Mouse (Mus musculus) stomach, postnatal 0 days (tissue): ENCODE measurements around the gene Eif4g3. TPM values are rescaled to one million over a fixed set of nuclear protein-coding genes. Genes with fewer than 3 reads are reported as not detected.
A peak's percentile ranks its signal among the peaks of the same experiment; 100 is the strongest.

Source experiments
- ATAC-seq: fragments of 200-750 bp; cut with Nextera tagmentation; 2 replicates; pipeline ENCODE4 v1.8.0; 2017; ENCODE audit not compliant: low FRiP score, low TSS enrichment
- DNase-seq: peaks from one replicate; pipeline ENCODE4 v3.0.0-alpha.2; 2016; ENCODE audit warnings: low spot score
- H3K27ac ChIP-seq: fragments of 300-500 bp; sonication (generic); replicated peaks from 2 replicates; pipeline ENCODE4 v1.5.1; 2014; ENCODE audit warnings: mild to moderate bottlenecking, control low read depth
- H3K27me3 ChIP-seq: fragments of 300-500 bp; sonication (generic); 2 replicates; pipeline ENCODE4 v1.6.1; 2014; ENCODE audit warnings: low read length; ENCODE audit not compliant: control insufficient read depth, insufficient read depth
- H3K36me3 ChIP-seq: fragments of 300-500 bp; sonication (generic); 2 replicates; pipeline ENCODE4 v1.6.1; 2014; ENCODE audit warnings: low read length, mixed read lengths; ENCODE audit not compliant: control insufficient read depth, insufficient read depth
- H3K4me1 ChIP-seq: fragments of 300-500 bp; sonication (generic); replicated peaks from 2 replicates; pipeline ENCODE4 v1.6.1; 2014; ENCODE audit warnings: antibody characterized with exemption; ENCODE audit not compliant: control insufficient read depth, insufficient read depth
- H3K4me2 ChIP-seq: fragments of 300-500 bp; sonication (generic); replicated peaks from 2 replicates; pipeline ENCODE4 v1.6.1; 2014; ENCODE audit warnings: low read depth, mild to moderate bottlenecking, control low read depth, moderate library complexity
- H3K4me3 ChIP-seq: fragments of 300-500 bp; sonication (generic); 2 replicates; pipeline ENCODE4 v1.5.1; 2014; ENCODE audit warnings: low read depth, low read length, control low read depth
- H3K9ac ChIP-seq: fragments of 300-500 bp; sonication (generic); 2 replicates; pipeline ENCODE4 v1.6.1; 2014; ENCODE audit warnings: mild to moderate bottlenecking, low read length, control low read depth, mixed read lengths
- H3K9me3 ChIP-seq: fragments of 300-500 bp; sonication (generic); 2 replicates; pipeline ENCODE4 v1.6.1; 2016; ENCODE audit warnings: low read length; ENCODE audit not compliant: control insufficient read depth
- CTCF ChIP-seq: IDR thresholded peaks from 2 replicates; pipeline ENCODE4 v1.5.1; 2016; ENCODE audit warnings: antibody characterized with exemption, low read depth, mild to moderate bottlenecking, moderate library complexity
- EP300 ChIP-seq: optimal IDR thresholded peaks from 2 replicates; pipeline ENCODE3; 2016; ENCODE audit warnings: antibody characterized with exemption
- WGBS: fragments of 180-500 bp; shearing (Covaris S2); extraction: QIAGEN DNeasy Blood & Tissue Kit; methylation state at CpG from one replicate; pipeline ENCODE4 v1.1.7; 2014; 5-methylcytosine and 5-hydroxymethylcytosine counted together
- polyA plus RNA-seq: library from polyadenylated mRNA; unstranded; fragments of >200 nt; fragmentation: Nextera tagmentation; extraction: Ambion mirVana; gene quantifications from 2 replicates; pipeline ENCODE4 v1.2.1, GENCODE M21; 2015

Gene Eif4g3
- polyA plus RNA-seq, 1 experiment from 2014 or later, result 11.4 TPM

- no peak overlapping the region for H3K9ac ChIP-seq
- 0 out of 2 replicates have a peak, but pooled peaks have one; percentile 53 for ATAC-seq
- no peak for DNase-seq
- no peaks in the 10 kb centered on the region for H3K9me3 ChIP-seq
- no peak overlapping the region for H3K27ac ChIP-seq
- no peak for TF ChIP-seq EP300
- TF ChIP-seq CTCF, result no peak
- H3K4me3 ChIP-seq, result no peak overlapping the region
- no peaks in the 10 kb centered on the region for H3K36me3 ChIP-seq
- H3K4me1 ChIP-seq, result no peaks in the 10 kb centered on the region
- H3K27me3 ChIP-seq, result no peaks in the 10 kb centered on the region
- 54% methylated on average over 1 of the region's 1 CpGs for WGBS
- H3K4me2 ChIP-seq, result no peak overlapping the region
Measured at GRCm38 (mm10) chr4:137982869-137983268, 10.0 kb upstream of the Eif4g3 start.

- TF ChIP-seq EP300, result no peak
- TF ChIP-seq CTCF, result no peak
- peak; percentile 49 for DNase-seq
- ATAC-seq, result 0 out of 2 replicates have a peak, but pooled peaks have one; percentile 51
Measured at GRCm38 (mm10) chr4:137984212-137984611, 8.6 kb upstream of the Eif4g3 start.

GRCm38 (mm10) chr4:137984746-137985145 is 8.1 kb upstream of the Eif4g3 start:
- 64% methylated on average over 5 of the region's 5 CpGs for WGBS
- H3K4me1 ChIP-seq, result no peaks in the 10 kb centered on the region
- no peak for DNase-seq
- no peak overlapping the region for H3K9ac ChIP-seq
- no peaks in the 10 kb centered on the region for H3K36me3 ChIP-seq
- H3K27me3 ChIP-seq, result no peaks in the 10 kb centered on the region
- no peaks in the 10 kb centered on the region for H3K9me3 ChIP-seq
- H3K4me3 ChIP-seq, result no peak overlapping the region
- TF ChIP-seq EP300 (no peak), CTCF (no peak)
- ATAC-seq, result no peak
- no peak overlapping the region for H3K27ac ChIP-seq
- H3K4me2 ChIP-seq, result no peak overlapping the region

More at GRCm38 (mm10) chr4:137984212-137984611, 8.6 kb upstream of the Eif4g3 start:
- H3K4me3 ChIP-seq, result no peak overlapping the region
- H3K9ac ChIP-seq, result no peak overlapping the region
- no peaks in the 10 kb centered on the region for H3K4me1 ChIP-seq
- H3K9me3 ChIP-seq, result no peaks in the 10 kb centered on the region
- no peak overlapping the region for H3K27ac ChIP-seq
- H3K4me2 ChIP-seq, result no peak overlapping the region
- H3K36me3 ChIP-seq, result no peaks in the 10 kb centered on the region
- 36% methylated on average over 10 of the region's 10 CpGs for WGBS
- H3K27me3 ChIP-seq, result no peaks in the 10 kb centered on the region

- no peaks in the 10 kb centered on the region for H3K9me3 ChIP-seq
- no peak for DNase-seq
- 0 out of 2 replicates have a peak, but pooled peaks cover 2% of the 10 kb centered on the region for H3K4me1 ChIP-seq
- H3K9ac ChIP-seq, result no peak overlapping the region
- H3K4me2 ChIP-seq, result no peak overlapping the region
- no peaks in the 10 kb centered on the region for H3K36me3 ChIP-seq
- ATAC-seq, result no peak
- H3K4me3 ChIP-seq, result no peak overlapping the region
- 87% methylated on average over 5 of the region's 5 CpGs for WGBS
- TF ChIP-seq EP300 (no peak), CTCF (no peak)
- H3K27ac ChIP-seq, result no peak overlapping the region
- H3K27me3 ChIP-seq, result no peaks in the 10 kb centered on the region
Measured at GRCm38 (mm10) chr4:137989426-137989825, 3.4 kb upstream of the Eif4g3 start.

- 88% methylated on average over 4 of the region's 4 CpGs for WGBS
- Histone ChIP-seq H3K4me3 (no peak overlapping the region), H3K27me3 (no peaks in the 10 kb centered on the region), H3K9ac (no peak overlapping the region), H3K4me2 (no peak overlapping the region), H3K36me3 (no peaks in the 10 kb centered on the region), H3K27ac (no peak overlapping the region), H3K4me1 (0 out of 2 replicates have a peak, but pooled peaks cover 2% of the 10 kb centered on the region), H3K9me3 (no peaks in the 10 kb centered on the region)
- peak; percentile 32 for TF ChIP-seq CTCF
- TF ChIP-seq EP300, result no peak
- no peak for ATAC-seq
- DNase-seq, result no peak
Measured at GRCm38 (mm10) chr4:137990433-137990832, 2.4 kb upstream of the Eif4g3 start.

GRCm38 (mm10) chr4:137991240-137991639 is 1.6 kb upstream of the Eif4g3 start:
- no peak for TF ChIP-seq EP300
- no peak for TF ChIP-seq CTCF
- WGBS, result 79% methylated on average over 7 of the region's 7 CpGs
- no peak for ATAC-seq

More at GRCm38 (mm10) chr4:137991240-137991639, 1.6 kb upstream of the Eif4g3 start:
- Histone ChIP-seq H3K4me1 (0 out of 2 replicates have a peak, but pooled peaks cover 2% of the 10 kb centered on the region), H3K36me3 (no peaks in the 10 kb centered on the region), H3K4me2 (no peak overlapping the region), H3K27me3 (no peaks in the 10 kb centered on the region), H3K9me3 (no peaks in the 10 kb centered on the region), H3K4me3 (no peak overlapping the region), H3K9ac (no peak overlapping the region), H3K27ac (no peak overlapping the region)
- DNase-seq, result no peak
